Mouse (Mus musculus): ENCODE data around the gene Nin. TPM values are rescaled to one million over a fixed set of nuclear protein-coding genes. Genes with fewer than 3 reads are reported as not detected.

Gene Nin
- polyA plus RNA-seq, 1 experiment from 2014 or later, result 11.1 TPM

GRCm38 (mm10) chr12:69966071-69966470 lies 147.4 kb downstream of the Nin start:
- Histone ChIP-seq H3K27ac (ENCODE audit: low read depth, low read length) (no peak overlapping the region), H3K9me3 (ENCODE audit: control insufficient read depth, low read length) (no peaks in the 10 kb centered on the region), H3K9ac (ENCODE audit: low read length) (no peak overlapping the region), H3K4me1 (ENCODE audit: control insufficient read depth, insufficient read depth, low read length) (no peaks in the 10 kb centered on the region), H3K36me3 (ENCODE audit: control insufficient read depth, insufficient read depth, low read length) (peaks cover 8% of the 10 kb centered on the region; the same call in 1 of the 2 replicates), H3K4me3 (ENCODE audit: low read depth, low read length) (no peak overlapping the region), H3K4me2 (no peak overlapping the region), H3K27me3 (ENCODE audit: control insufficient read depth, insufficient read depth, low read length) (no peaks in the 10 kb centered on the region)
- 93% methylated on average over 5 of the region's 5 CpGs for WGBS
- DNase-seq (ENCODE audit: low spot score, missing footprints) (no peak), ATAC-seq (ENCODE audit: low FRiP score) (no peak)

DNA sequence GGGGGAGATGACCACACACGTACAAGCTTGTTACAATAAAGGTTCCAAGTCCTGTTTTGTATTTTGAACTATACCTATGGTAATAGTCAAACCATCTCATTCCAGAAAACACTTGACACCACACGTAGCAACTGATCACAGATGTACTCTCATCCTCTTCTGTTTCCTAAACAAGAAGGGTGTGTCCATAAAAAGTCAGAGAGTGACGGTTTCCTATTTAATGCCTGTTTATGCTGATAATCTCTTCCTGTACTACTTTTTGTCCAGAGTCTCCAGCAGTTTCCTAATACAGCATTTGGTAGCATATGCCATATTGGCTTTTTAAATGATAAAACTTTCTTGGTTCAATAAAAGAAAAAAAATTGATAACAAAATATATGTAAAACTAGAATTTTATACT lies 147.9 kb downstream of the Nin start:
- no peak for ATAC-seq (ENCODE audit: low FRiP score)
- Histone ChIP-seq H3K27me3 (ENCODE audit: control insufficient read depth, insufficient read depth, low read length) (no peaks in the 10 kb centered on the region), H3K27ac (ENCODE audit: low read depth, low read length) (no peak overlapping the region), H3K9me3 (ENCODE audit: control insufficient read depth, low read length) (no peaks in the 10 kb centered on the region), H3K9ac (ENCODE audit: low read length) (no peak overlapping the region), H3K36me3 (ENCODE audit: control insufficient read depth, insufficient read depth, low read length) (peaks cover 10% of the 10 kb centered on the region; the same call in 1 of the 2 replicates), H3K4me1 (ENCODE audit: control insufficient read depth, insufficient read depth, low read length) (no peaks in the 10 kb centered on the region), H3K4me3 (ENCODE audit: low read depth, low read length) (no peak overlapping the region), H3K4me2 (no peak overlapping the region)
- DNase-seq (ENCODE audit: low spot score, missing footprints), result no peak
- WGBS, result 91% methylated on average over 3 of the region's 3 CpGs

DNA sequence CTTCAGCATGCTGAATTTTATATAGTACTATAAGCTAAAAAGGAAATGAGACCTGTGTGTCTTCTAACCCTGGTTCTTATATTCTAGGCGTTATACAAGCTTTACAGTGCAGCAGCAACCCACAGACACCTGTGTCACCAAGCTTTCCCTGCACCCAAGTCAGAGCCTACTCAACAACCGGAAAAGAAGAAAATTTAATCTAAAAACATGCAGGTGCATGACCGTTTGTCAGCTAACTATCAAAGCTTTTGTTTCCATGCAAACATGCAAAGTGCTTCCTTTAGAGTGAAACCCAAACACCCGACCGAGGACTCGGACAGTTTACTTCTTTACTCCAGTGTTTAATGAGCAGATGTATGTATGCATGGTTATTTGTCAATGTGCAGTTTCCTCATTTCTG lies 150.4 kb downstream of the Nin start:
- Histone ChIP-seq H3K4me2 (no peak overlapping the region), H3K27ac (ENCODE audit: low read depth, low read length) (no peak overlapping the region), H3K4me1 (ENCODE audit: control insufficient read depth, insufficient read depth, low read length) (no peaks in the 10 kb centered on the region), H3K36me3 (ENCODE audit: control insufficient read depth, insufficient read depth, low read length) (peaks cover 8% of the 10 kb centered on the region; the same call in 1 of the 2 replicates), H3K9me3 (ENCODE audit: control insufficient read depth, low read length) (no peaks in the 10 kb centered on the region), H3K27me3 (ENCODE audit: control insufficient read depth, insufficient read depth, low read length) (no peaks in the 10 kb centered on the region), H3K9ac (ENCODE audit: low read length) (no peak overlapping the region), H3K4me3 (ENCODE audit: low read depth, low read length) (no peak overlapping the region)
- DNase-seq (ENCODE audit: low spot score, missing footprints) (no peak), ATAC-seq (ENCODE audit: low FRiP score) (no peak)
- 93% methylated on average over 6 of the region's 6 CpGs for WGBS

- no peak overlapping the region for H3K27ac ChIP-seq (ENCODE audit: low read depth, low read length)
- no peaks in the 10 kb centered on the region for H3K27me3 ChIP-seq (ENCODE audit: control insufficient read depth, insufficient read depth, low read length)
- no peak overlapping the region for H3K9ac ChIP-seq (ENCODE audit: low read length)
- H3K4me1 ChIP-seq (ENCODE audit: control insufficient read depth, insufficient read depth, low read length), result no peaks in the 10 kb centered on the region
- DNase-seq (ENCODE audit: low spot score, missing footprints), result no peak
- H3K4me2 ChIP-seq, result no peak overlapping the region
- ATAC-seq (ENCODE audit: low FRiP score), result no peak
- H3K9me3 ChIP-seq (ENCODE audit: control insufficient read depth, low read length), result no peaks in the 10 kb centered on the region
- H3K36me3 ChIP-seq (ENCODE audit: control insufficient read depth, insufficient read depth, low read length), result peaks cover 8% of the 10 kb centered on the region
- 63% methylated on average over 4 of the region's 4 CpGs for WGBS
- H3K4me3 ChIP-seq (ENCODE audit: low read depth, low read length), result no peak overlapping the region
Measured at GRCm38 (mm10) chr12:69962468-69962867, 151.0 kb downstream of the Nin start.

Other genes with a start within 250 kb of the Nin start
- gene Atl1, start 221.1 kb downstream of the Nin start, polyA plus RNA-seq (2014; fragmentation: Nextera tagmentation; extraction: Ambion mirVana), result 57.4 and 63.1 TPM in 2 replicates
- gene Map4k5, start 220.5 kb downstream of the Nin start, polyA plus RNA-seq (2014; fragmentation: Nextera tagmentation; extraction: Ambion mirVana), result 27.7 and 32.8 TPM in 2 replicates
- 7.8 and 8.0 TPM in 2 replicates for gene Sav1, start 126.7 kb downstream of the Nin start, polyA plus RNA-seq (2014; fragmentation: Nextera tagmentation; extraction: Ambion mirVana)
- gene Abhd12b, start 40.4 kb upstream of the Nin start, polyA plus RNA-seq (2014; fragmentation: Nextera tagmentation; extraction: Ambion mirVana), result 0.07 TPM in 1 of 2 replicates, not detected in the other
- gene Pygl, start 117.8 kb upstream of the Nin start, polyA plus RNA-seq (2014; fragmentation: Nextera tagmentation; extraction: Ambion mirVana), result 7.6 and 8.0 TPM in 2 replicates
- gene Trim9, start 233.9 kb upstream of the Nin start, polyA plus RNA-seq (2014; fragmentation: Nextera tagmentation; extraction: Ambion mirVana), result 26.8 and 28.4 TPM in 2 replicates

Measured in midbrain, embryonic 11.5 days (tissue).